Mouse (Mus musculus) heart, postnatal 0 days (tissue): ENCODE results near the gene Tmpo.
A peak's percentile ranks its signal among the peaks of the same experiment; 100 is the strongest.

ENCODE experiments used
- CTCF ChIP-seq: IDR thresholded peaks from 2 replicates; pipeline ENCODE4 v1.5.1; 2016; ENCODE audit warnings: antibody characterized with exemption, control low read depth, low read depth
- EP300 ChIP-seq: IDR thresholded peaks from 2 replicates; pipeline ENCODE4 v1.6.1; 2016; ENCODE audit warnings: antibody characterized with exemption, low read depth

GRCm38 (mm10) chr10:91123828-91124822 lies 57.0 kb downstream of the Tmpo start, which contains the start of gene Slc25a3:
- TF ChIP-seq CTCF (no peak), EP300 (peak; percentile 7; the same call in 1 of the 2 replicates)
